Mouse (Mus musculus): ENCODE results near the gene Rpgrip1l. TPM values are rescaled to one million over a fixed set of nuclear protein-coding genes. Genes with fewer than 3 reads are reported as not detected.

Rpgrip1l gene
- polyA plus RNA-seq, 1 experiment = 1.3 TPM

GRCm38 (mm10) chr8:91276337-91276736, 36.7 kb downstream of the Rpgrip1l start:
- no peak for DNase-seq (ENCODE audit: low read depth)

- DNase-seq (ENCODE audit: low read depth) = no peak
Observed at GRCm38 (mm10) chr8:91273493-91273892, 39.6 kb downstream of the Rpgrip1l start.

GRCm38 (mm10) chr8:91269374-91269958, 43.6 kb downstream of the Rpgrip1l start:
- no peak for DNase-seq (ENCODE audit: low read depth)

- DNase-seq (ENCODE audit: low read depth) = no peak
Observed at GRCm38 (mm10) chr8:91264564-91264963, 48.5 kb downstream of the Rpgrip1l start.

- DNase-seq (ENCODE audit: low read depth) = no peak
Observed at GRCm38 (mm10) chr8:91263939-91264338, 49.1 kb downstream of the Rpgrip1l start.

- DNase-seq (ENCODE audit: low read depth) = no peak
Observed at GRCm38 (mm10) chr8:91261598-91261997, 51.5 kb downstream of the Rpgrip1l start.

GRCm38 (mm10) chr8:91250966-91251365, 62.1 kb downstream of the Rpgrip1l start:
- no peak for DNase-seq (ENCODE audit: low read depth)

GRCm38 (mm10) chr8:91249758-91250466, 63.1 kb downstream of the Rpgrip1l start:
- DNase-seq (ENCODE audit: low read depth) = no peak

- no peak for DNase-seq (ENCODE audit: low read depth)
Observed at GRCm38 (mm10) chr8:91245821-91246454, 67.1 kb downstream of the Rpgrip1l start.

- no peak for DNase-seq (ENCODE audit: low read depth)
Observed at GRCm38 (mm10) chr8:91242721-91243120, 70.3 kb downstream of the Rpgrip1l start.

- DNase-seq (ENCODE audit: low read depth) = no peak
Observed at GRCm38 (mm10) chr8:91241873-91242519, 71.1 kb downstream of the Rpgrip1l start.

- no peak for DNase-seq (ENCODE audit: low read depth)
Observed at GRCm38 (mm10) chr8:91241371-91241770, 71.7 kb downstream of the Rpgrip1l start.

- DNase-seq (ENCODE audit: low read depth) = no peak
Observed at GRCm38 (mm10) chr8:91237191-91237590, 75.9 kb downstream of the Rpgrip1l start.

GRCm38 (mm10) chr8:91234097-91234496, 79.0 kb downstream of the Rpgrip1l start:
- no peak for DNase-seq (ENCODE audit: low read depth)

- DNase-seq (ENCODE audit: low read depth) = no peak
Observed at GRCm38 (mm10) chr8:91227421-91227841, 85.6 kb downstream of the Rpgrip1l start.

- DNase-seq (ENCODE audit: low read depth) = no peak
Observed at GRCm38 (mm10) chr8:91224227-91224626, 88.8 kb downstream of the Rpgrip1l start.

GRCm38 (mm10) chr8:91221841-91222240, 91.2 kb downstream of the Rpgrip1l start:
- no peak for DNase-seq (ENCODE audit: low read depth)

- no peak for DNase-seq (ENCODE audit: low read depth)
Observed at GRCm38 (mm10) chr8:91218271-91218670, 94.8 kb downstream of the Rpgrip1l start.

- DNase-seq (ENCODE audit: low read depth) = no peak
Observed at GRCm38 (mm10) chr8:91217062-91217905, 95.8 kb downstream of the Rpgrip1l start.

- DNase-seq (ENCODE audit: low read depth) = no peak
Observed at GRCm38 (mm10) chr8:91214287-91214686, 98.8 kb downstream of the Rpgrip1l start.

GRCm38 (mm10) chr8:91212948-91213347, 100.1 kb downstream of the Rpgrip1l start:
- DNase-seq (ENCODE audit: low read depth) = no peak

- no peak for DNase-seq (ENCODE audit: low read depth)
Observed at GRCm38 (mm10) chr8:91209658-91210057, 103.4 kb downstream of the Rpgrip1l start.
